Mouse (Mus musculus) adrenal gland, adult (tissue): ENCODE data around the gene Glis3.

Source experiments
- DNase-seq, 2 experiments: peaks; one replicate each; pipeline ENCODE4 v3.0.0; 2022 to 2023; ENCODE audit warnings: low spot score in 1 of 2; ENCODE audit not compliant: inconsistent age in 2 of 2

Glis3 gene

DNA sequence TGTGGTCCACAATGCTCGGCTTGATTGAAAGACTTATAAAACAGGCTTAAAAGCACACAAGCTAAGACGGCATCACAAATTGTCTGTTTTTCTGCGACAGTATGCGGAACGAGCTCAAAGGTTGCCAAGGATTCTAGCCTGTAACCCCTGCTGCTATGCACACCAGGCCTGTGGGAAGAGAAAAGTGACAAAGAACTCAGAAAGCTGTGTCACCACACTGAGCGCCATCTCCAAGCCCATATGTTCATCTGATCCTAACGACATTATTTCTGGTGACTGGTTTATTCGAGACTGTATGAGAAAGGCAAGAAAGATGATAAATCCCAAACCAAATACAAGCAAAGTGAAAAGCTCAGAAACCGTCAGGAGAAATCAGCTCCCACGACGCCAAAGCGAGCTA, 144.9 kb downstream of the Glis3 start:
- no peak for DNase-seq

DNA sequence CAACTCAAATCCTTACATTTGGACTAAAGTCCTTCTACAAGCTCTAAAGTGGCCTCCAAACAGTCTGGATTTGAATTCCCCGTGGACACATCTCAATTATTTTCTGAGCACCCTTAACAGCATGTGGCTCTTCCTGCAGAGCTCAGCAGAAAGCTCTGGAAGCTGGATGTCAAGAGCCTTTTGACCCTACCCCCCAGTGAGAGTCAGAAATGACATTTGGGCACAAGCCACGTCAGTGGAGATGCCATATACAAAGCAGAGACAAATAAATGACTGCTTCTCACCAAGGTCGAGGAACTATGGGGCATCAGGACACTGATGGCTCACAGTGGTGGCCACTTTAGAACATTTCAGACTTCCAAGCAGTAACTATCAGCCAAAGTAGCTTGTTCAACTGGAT, 146.3 kb downstream of the Glis3 start:
- peak in 1 of 2 experiments; percentile 23 for DNase-seq

DNA sequence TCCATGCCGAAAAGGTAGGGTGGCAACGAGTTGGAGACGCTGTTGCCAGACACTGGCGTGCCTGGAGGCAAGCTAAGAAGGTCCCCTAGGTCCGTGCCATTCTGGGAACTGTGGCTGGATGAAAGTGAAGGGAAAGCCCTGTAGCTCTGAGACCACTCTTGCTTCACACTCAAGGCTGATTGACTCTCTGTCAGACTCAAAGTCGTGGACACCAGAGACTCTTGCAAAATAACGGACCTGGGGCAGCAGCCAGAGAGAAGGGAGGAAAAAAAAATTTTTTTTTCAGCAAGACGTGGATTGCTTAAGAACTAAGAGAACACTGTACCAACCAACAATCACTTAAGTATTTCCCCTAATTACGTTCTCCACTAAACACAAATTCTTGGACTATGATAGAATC, 148.1 kb downstream of the Glis3 start:
- DNase-seq, result peak in 1 of 2 experiments; percentile 45

DNA sequence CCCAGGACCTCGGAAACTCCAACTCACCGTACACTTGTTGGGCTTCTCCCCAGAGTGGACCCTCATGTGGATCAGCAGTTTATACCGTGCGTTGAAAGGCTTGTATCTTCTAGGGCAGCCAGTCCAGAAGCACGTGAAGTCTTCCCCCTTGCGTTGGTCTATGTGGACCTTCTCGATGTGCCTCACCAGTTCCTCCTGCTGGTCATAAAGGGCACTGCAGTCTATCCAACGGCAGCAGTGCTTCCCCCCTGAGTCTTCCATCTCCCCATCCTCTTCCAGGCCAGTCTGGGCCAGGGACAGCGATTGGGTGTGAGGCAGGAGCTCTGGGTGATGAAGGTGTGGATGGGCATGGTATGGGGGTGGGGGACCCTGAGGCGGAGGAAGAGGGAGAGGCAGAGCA, 149.0 kb downstream of the Glis3 start:
- DNase-seq, result peak; percentile 37 to 81

DNA sequence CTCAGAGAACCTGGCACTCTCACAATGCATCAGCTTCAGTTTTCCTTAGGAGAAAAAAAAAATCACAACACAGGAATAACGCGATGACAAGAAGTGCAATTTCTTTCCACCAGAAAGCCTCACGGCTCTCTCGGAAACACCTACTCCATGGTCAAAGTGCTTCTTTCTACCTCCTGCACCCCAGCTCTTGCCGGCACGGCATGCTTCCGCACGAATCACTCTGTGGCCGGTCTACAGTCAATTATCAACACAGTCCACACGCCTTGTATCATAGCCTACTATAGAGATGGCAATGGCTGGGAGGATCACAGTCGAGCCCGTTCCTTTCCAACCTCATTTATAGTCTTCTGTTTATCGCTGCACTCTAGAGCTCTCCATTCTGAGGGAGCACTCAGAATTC, 150.9 kb downstream of the Glis3 start:
- DNase-seq, result no peak

DNA sequence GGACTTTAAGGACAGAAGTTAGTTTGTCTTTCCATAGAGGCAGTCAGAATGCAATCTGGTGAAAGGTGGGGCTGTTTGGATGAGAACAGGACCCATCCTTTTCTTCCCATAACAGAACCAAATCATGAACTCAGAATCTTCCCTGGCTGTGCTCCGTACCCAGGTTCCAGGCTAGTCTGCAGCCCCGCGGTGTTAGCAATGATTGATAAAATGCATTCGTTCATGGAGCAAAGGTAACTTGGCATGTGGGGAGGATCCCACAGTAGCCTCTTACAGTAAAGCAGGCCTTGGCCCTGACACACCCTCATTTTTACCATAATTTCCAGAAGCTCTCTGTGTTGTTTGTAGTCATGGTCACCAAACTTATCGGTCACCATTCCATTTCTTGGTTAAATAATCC, 152.4 kb downstream of the Glis3 start:
- no peak for DNase-seq

DNA sequence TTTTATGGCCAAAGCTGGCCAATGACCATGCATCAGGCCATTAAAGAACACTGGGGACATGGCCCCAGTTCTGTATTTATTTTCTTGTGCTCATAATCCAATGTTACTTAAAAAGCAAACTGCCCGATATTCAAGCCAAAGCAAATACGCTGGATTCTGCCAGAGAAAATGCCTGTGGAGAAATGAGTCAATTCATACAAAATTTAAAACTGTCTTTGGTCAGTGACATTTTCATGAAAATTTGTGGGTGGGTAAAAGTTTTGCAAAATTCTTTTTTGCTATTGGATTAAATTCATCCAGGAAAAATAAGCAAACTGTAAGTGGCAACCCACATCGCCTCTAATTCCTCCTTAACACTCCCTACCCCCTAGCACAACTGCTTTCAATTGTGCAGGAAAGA, 154.5 kb downstream of the Glis3 start:
- DNase-seq, result no peak

DNA sequence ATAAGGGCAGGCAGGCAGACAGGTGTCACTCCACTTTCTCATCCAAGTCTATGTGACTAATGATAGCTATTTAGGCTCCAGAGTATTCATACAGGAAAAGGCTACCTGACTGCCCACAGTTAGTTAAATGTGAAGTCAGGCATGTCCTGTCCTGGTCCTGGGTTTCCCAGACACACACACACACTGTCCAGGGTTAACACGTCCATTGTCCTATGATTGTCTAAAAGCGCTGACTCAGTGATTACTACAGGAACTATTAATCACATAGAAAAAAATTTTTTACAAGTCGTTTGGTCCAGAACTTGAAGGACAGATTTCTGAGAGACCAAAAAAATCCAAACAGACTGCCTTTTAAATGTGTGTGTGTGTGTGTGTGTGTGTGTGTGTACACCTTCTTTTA, 157.6 kb downstream of the Glis3 start:
- DNase-seq, result peak in 1 of 2 experiments; percentile 43

DNA sequence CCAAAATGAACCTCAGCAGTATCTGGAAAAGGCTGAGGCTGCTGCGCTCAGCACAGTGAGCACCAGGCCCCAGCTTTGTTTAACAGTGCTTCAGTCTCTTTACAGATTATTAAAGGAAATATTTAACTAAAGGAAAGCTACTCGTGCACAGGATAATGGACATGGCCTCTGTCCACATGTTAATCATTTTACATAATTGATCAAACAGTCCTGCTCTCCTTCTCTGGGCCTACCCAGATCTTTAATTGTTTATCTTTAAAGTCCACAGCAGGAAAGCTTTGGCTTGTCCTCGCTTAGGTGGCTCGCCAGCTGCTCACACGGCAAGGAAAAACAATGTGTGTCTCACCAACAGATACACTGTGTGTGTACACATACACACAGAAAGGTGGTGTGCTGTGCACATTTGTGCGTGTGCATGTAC, 159.1 kb downstream of the Glis3 start:
- DNase-seq, result no peak

DNA sequence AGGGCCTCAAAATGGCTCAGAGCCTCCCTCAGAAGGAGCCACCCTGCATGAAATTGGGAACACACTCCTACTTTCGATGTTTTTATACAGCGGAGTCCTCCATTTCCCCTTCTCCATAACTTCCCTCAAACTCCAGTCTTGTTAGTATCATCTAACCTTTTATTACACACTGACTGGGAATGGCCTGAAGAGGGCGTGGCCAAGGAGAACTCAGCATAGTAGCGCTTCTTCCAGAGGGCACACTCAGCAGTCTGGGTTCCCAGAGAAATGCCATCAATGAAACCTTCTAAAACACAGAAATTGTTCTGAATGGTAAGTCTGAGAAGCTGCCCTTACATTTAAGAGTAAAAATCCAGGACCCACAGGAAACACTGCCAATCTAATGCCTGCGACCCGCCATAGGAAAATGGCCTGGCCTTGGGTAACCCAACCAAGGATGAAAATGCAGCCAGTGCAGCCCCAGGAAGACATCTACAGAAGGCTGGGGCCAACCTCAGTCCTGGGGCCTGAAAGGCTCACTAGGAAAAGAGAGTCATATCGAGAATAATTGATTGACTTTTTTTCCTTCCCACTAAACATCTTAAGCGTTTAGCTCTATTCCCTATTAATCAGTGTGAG, 159.6 kb downstream of the Glis3 start:
- DNase-seq, result no peak

DNA sequence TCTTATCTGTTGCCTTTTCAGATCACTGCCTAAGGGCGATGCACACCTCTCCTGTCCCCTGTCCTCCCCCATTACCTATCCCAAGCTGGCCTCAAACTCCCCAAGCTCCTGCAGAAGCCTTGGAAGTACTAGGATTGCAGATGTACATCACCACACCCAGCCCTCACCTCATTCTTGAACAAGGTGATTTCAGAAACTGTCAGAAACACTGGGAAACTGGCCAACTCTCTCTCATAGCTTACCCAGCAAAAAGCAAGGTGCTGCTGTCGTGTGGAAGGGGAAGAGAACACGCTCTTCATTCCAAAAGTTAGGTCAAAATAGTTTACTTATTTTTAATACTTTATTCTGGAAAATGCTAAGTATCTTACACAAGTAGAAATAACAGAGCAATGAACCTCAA, 160.6 kb downstream of the Glis3 start:
- DNase-seq, result no peak

DNA sequence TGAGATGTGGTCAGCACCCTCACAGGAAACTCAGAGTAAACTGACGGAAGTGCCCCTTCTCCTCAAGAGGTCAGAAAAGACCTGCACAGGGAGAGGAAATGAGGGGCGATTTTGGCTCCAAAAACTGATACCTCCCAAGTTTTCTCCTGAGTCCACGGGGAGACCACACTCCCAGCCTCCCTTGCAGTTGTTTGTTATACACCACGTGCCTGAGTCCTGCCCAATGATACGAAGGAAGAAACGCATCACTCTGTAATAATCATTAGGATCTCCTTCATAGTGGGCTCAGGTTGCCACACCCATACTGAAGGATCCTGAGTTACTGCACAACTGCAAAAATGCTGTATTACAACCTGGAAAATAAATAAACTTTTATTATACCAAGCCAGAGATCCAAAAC, 161.0 kb downstream of the Glis3 start:
- no peak for DNase-seq

DNA sequence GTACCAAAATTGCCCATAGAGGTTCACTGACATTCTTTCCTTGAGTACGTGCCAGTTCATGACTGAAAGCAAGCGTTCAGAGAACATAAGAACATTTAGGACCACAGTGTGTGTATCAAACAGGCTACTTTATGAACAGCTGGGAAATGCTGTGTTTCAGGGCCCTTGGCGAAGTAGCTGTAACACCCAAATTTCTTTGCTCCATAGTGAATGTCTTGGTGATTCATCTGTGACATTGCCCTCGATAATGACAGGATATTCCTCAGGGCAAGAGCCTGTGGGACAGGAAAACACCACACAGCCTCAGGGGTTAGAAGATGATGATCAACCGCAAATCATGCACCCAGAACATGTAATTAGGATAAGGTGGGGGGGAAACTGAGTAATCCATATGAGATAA, 161.6 kb downstream of the Glis3 start:
- peak; percentile 16 to 79 for DNase-seq

DNA sequence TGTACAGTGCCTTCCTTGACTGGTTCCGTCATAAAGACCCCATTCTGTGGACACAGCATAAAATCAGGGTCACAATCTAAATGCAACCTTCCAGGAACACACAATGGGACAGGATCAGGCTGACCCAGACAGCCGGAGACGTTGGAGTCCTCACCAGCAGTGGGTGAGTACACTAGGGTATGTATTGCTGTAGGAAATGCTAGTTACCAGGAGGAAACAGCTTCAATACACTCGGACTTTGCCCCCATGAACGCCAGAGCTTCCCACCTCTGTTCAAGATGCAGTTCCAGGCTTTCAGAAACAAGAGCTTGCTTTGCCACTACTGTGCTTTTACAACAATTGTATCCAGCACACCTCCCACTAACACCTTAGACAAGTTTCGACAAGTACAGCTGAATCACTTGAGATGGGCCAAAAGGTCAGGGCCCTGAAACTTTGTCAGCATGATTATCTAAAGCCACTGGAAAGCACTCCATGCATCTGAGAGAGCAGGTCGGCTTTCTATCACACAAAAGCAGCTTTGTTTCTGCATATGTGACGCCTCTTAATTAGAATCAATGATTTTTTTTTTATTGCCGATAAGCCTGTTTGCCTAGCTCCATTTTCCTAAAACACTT, 162.3 kb downstream of the Glis3 start:
- peak; percentile 17 to 75 for DNase-seq

DNA sequence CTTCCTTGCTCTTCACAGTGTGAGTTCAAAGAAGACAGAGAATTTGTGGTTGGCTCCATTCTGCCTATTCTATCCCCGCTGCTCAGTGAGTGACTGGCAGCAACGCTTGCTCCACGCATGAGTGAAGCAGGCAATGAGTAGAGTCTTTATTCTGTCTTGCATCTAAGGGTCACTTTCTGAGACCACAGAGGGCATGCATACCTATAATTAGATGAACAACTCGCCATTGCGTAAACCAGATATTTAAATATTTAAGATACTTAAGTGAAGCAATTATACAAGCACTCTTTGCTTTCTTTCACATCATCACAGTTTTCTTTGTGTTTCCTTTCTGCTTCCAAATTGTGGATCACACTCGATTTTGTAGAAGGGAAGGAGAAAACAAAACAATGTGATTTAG, 163.4 kb downstream of the Glis3 start:
- no peak for DNase-seq

DNA sequence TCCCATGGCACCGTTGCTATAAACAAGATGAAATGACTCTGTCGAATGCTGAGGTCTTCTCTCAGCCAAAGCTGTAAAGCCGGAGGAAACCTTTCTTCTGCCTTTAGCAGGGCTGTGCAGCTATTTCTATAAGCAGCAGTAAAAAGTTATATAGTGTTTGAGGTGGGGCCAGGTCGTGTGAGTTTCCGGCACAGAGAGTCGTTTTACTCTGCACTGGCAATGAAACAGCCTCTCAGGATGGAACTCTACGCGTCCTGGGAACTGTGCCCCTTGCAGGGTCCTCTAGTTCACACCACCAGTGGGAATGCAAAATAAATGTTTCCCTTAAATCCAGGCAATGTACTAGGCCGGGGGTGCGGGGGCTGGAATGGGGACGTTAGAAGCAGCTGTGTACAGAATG, 167.4 kb downstream of the Glis3 start:
- no peak for DNase-seq

DNA sequence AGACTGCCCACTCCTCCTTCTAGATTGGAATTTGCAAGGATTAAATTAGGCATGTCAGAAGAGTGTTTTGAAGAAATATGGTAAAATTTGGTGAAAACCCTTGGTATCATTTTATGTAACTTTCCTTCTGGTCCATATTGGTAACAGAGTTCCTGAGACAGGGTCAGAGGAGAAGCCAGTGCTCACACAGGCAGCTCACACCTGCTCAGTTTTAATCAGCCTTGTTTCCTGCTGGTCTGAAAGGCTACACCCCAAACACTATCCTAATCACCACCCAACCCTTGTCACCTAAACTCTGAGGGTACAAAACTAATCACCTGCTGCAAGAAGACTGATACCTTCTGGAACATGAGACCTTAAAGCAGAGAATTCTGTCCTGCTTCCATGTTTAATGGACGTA, 168.0 kb downstream of the Glis3 start:
- no peak for DNase-seq

DNA sequence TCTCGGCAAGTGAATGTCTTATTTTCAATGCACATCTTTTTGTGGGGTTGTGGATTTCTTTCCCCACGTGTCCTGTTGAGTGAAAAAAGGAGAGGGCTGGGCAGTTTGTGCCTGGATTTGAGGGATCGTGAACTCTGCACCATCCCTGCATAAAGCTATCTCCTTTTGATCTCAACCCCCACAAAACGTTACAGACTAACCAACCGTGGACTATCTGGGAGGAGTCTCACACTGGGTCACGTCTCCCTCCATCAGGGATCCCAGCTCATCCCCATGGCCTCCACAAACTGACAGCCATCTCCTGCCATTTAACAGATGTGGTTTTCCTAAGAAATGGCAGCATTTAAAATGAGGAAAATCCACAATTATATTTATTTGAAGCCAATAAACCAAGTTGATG, 174.5 kb downstream of the Glis3 start:
- DNase-seq, result no peak

DNA sequence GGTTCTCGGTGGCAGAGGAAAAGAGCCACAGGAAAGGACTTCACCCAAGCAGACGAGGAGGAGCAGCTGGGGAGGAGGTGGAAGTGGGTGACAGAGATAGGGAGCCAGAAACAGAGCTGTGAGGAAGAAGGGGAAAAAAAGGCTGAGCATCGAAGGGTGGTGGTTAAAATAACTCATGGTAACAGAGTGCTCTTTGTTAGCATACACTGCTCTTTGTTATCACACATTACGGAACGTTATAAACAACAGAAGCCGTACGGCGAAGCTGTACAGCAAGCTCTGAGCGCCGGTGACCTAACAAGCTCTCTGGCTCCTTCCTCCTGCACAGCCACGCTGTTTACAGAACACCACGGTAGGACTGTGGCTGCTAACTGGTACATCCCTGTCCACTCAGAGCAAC, 176.9 kb downstream of the Glis3 start:
- no peak for DNase-seq

DNA sequence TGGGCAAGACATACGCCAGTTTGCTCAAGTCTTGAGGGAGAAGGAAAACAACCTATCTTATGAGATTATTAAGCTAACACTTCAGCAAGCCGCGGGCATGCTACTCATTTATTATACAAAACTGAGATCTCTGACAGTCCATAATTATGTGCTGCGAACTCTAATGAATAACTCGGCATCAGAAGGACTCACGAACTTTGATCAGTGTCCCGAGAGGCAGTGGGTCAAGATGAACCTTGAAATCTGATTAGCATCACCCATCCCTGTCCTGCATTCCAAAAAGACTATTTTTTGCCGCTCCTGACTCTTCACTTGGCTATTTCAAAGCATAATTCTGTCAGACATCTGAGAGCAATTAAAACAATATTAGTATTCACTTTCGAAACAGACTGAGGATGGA, 178.9 kb downstream of the Glis3 start:
- DNase-seq, result no peak

DNA sequence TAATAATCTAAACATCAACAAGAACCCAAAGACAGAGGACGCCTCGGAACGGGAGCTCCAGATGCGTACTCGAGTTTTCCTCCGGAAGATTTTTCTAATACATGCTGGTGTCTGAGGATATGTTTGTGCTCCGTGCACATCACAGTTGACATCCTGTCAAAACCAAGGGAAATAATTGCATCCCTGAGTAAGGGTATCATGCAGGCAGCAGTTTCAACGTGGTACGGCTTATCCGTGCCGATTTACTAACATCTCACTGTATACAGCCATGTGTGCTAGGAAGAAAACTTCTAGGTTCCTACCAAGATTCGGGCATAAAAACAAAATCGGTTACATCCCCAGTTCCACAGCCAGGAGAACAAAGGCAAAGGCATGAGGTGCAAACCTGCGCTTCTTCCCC, 179.4 kb downstream of the Glis3 start:
- no peak for DNase-seq

DNA sequence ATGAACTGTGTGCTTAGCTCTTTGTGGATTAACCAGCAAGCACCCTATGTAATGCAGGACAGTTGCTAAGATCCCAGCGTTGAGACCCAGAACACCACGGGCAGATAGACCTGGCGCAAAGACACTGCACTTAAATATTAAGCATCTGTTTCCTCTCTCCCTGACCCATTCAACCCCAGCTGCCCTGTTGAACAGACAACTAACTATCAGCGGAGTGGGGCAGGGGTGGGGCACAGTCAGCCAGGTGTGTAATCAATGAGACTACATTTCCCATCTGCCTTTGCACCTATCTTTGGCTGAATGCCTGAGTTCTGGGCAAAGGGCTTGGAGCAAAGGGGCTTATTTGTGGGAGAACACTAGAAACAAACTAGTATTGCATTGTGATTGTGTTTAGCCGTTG, 180.1 kb downstream of the Glis3 start:
- no peak for DNase-seq

DNA sequence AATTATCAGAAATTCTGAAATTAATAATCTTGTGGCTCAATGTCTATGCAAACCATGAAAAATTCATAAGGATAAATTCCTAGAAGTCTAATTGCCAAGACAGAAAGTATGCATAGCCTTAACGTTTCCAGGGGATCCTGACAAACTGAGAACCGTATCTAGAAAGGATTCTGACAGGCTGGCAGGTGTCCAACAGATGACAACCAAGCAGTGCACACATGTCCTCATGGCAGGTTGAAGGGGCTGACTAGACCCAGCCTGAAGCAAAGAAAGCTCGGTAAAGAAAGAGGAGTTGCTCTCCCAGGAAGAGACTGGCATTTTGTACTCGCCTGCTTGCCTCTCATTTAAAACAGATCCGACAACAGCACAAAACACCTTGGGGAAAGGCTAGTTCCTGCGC, 184.0 kb downstream of the Glis3 start:
- DNase-seq, result no peak
